Mouse (Mus musculus) embryonic facial prominence, embryonic 13.5 days (tissue): ENCODE data around the gene Apol10b. TPM values are rescaled to one million over a fixed set of nuclear protein-coding genes. Genes with fewer than 3 reads are reported as not detected.
"Not testable (repeated sequence)": the region's sequence is repeated elsewhere in the genome, so short reads cannot be mapped to it uniquely, and the experiment has no call there.

Experiments used
- ATAC-seq: fragments of 200-750 bp; cut with Nextera tagmentation; 2 replicates; pipeline ENCODE4 v1.8.0; 2017; ENCODE audit warnings: low read depth; ENCODE audit not compliant: insufficient number of reproducible peaks, insufficient read depth, low FRiP score, low TSS enrichment
- H3K27ac ChIP-seq: fragments of 300-500 bp; sonication (generic); 2 replicates; pipeline ENCODE4 v1.5.1; 2015; ENCODE audit warnings: moderate library complexity, mild to moderate bottlenecking, inconsistent platforms
- H3K27me3 ChIP-seq: fragments of 300-500 bp; sonication (generic); 2 replicates; pipeline ENCODE4 v1.6.1; 2015; ENCODE audit warnings: mild to moderate bottlenecking, inconsistent platforms
- H3K36me3 ChIP-seq: fragments of 300-500 bp; sonication (generic); 2 replicates; pipeline ENCODE4 v1.6.1; 2015; ENCODE audit warnings: mild to moderate bottlenecking, inconsistent platforms
- H3K4me1 ChIP-seq: fragments of 300-500 bp; sonication (generic); 2 replicates; pipeline ENCODE4 v1.6.1; 2015; ENCODE audit warnings: inconsistent platforms
- H3K4me2 ChIP-seq: fragments of 300-500 bp; sonication (generic); 2 replicates; pipeline ENCODE4 v1.6.1; 2015; ENCODE audit warnings: moderate library complexity, mild to moderate bottlenecking, inconsistent platforms
- H3K4me3 ChIP-seq: fragments of 300-500 bp; sonication (generic); 2 replicates; pipeline ENCODE4 v1.5.1; 2015; ENCODE audit warnings: mild to moderate bottlenecking, inconsistent platforms
- H3K9ac ChIP-seq: fragments of 300-500 bp; sonication (generic); 2 replicates; pipeline ENCODE4 v1.6.1; 2015; ENCODE audit warnings: mild to moderate bottlenecking, inconsistent platforms
- H3K9me3 ChIP-seq: fragments of 300-500 bp; sonication (generic); 2 replicates; pipeline ENCODE4 v1.6.1; 2016; ENCODE audit warnings: inconsistent platforms
- WGBS: fragments of 180-500 bp; shearing (Covaris S2); methylation state at CpG from one replicate; pipeline ENCODE4 v1.1.7; 2015; ENCODE audit warnings: mixed read lengths; 5-methylcytosine and 5-hydroxymethylcytosine counted together
- polyA plus RNA-seq: library from polyadenylated mRNA; unstranded; fragments of >200 nt; fragmentation: Nextera tagmentation; extraction: Ambion mirVana; gene quantifications from 2 replicates; pipeline ENCODE4 v1.2.1, GENCODE M21; 2015

The Apol10b gene
- polyA plus RNA-seq: not detected in 2 replicates

- ATAC-seq: no peak
- no peaks in the 10 kb centered on the region for H3K27me3 ChIP-seq
Measured at GRCm38 (mm10) chr15:77595961-77596360, at the start of gene Apol10b. Gene Apol10b (minus strand): TSS chr15:77596125.

GRCm38 (mm10) chr15:77643176-77643575 is 47.3 kb upstream of the Apol10b start, which contains the start of gene Apol11b:
Gene Apol11b (minus strand): TSS chr15:77643286.
- not testable (repeated sequence) for H3K4me2 ChIP-seq, H3K4me3 ChIP-seq, ATAC-seq, H3K4me1 ChIP-seq, H3K9me3 ChIP-seq, H3K27me3 ChIP-seq, H3K9ac ChIP-seq, H3K27ac ChIP-seq, H3K36me3 ChIP-seq
- WGBS: 67% methylated on average over 2 of the region's 2 CpGs

More at GRCm38 (mm10) chr15:77595961-77596360, at the start of gene Apol10b:
- 54% methylated on average over 5 of the region's 5 CpGs for WGBS
- no peaks in the 10 kb centered on the region for H3K4me1 ChIP-seq
- H3K9me3 ChIP-seq: no peaks in the 10 kb centered on the region
- no peak within 1 kb of the TSS for H3K9ac ChIP-seq
- H3K27ac ChIP-seq: no peak within 1 kb of the TSS
- H3K4me3 ChIP-seq: no peak within 1 kb of the TSS
- no peaks in the 10 kb centered on the region for H3K36me3 ChIP-seq
- H3K4me2 ChIP-seq: no peak within 1 kb of the TSS

- H3K4me1 ChIP-seq, H3K4me2 ChIP-seq, H3K36me3 ChIP-seq, ATAC-seq, H3K27ac ChIP-seq, H3K9ac ChIP-seq, H3K27me3 ChIP-seq, H3K4me3 ChIP-seq, H3K9me3 ChIP-seq: not testable (repeated sequence)
- whole genome bisulfite sequencing: 76% methylated on average over 3 of the region's 3 CpGs
Measured at GRCm38 (mm10) chr15:77629822-77630221, 33.9 kb upstream of the Apol10b start.

- not testable (repeated sequence) for H3K4me3 ChIP-seq, H3K27me3 ChIP-seq, H3K36me3 ChIP-seq, H3K27ac ChIP-seq, ATAC-seq, H3K9ac ChIP-seq, H3K4me2 ChIP-seq, H3K9me3 ChIP-seq, H3K4me1 ChIP-seq
- 44% methylated on average over 9 of the region's 9 CpGs for WGBS
Measured at GRCm38 (mm10) chr15:77628647-77629046, 32.7 kb upstream of the Apol10b start.

GRCm38 (mm10) chr15:77626471-77626870 is 30.5 kb upstream of the Apol10b start:
- not testable (repeated sequence) for H3K4me3 ChIP-seq, H3K9me3 ChIP-seq, ATAC-seq, H3K27me3 ChIP-seq, H3K36me3 ChIP-seq, H3K4me1 ChIP-seq, H3K9ac ChIP-seq, H3K27ac ChIP-seq, H3K4me2 ChIP-seq
- WGBS: 74% methylated on average over 4 of the region's 4 CpGs

GRCm38 (mm10) chr15:77624710-77625109 is 28.8 kb upstream of the Apol10b start:
- H3K27ac ChIP-seq: no peak overlapping the region
- 80% methylated on average over 1 of the region's 1 CpGs for WGBS
- no peaks in the 10 kb centered on the region for H3K27me3 ChIP-seq
- no peaks in the 10 kb centered on the region for H3K4me1 ChIP-seq
- no peak overlapping the region for H3K4me3 ChIP-seq
- H3K36me3 ChIP-seq: no peaks in the 10 kb centered on the region
- H3K9ac ChIP-seq: no peak overlapping the region
- H3K4me2 ChIP-seq: no peak overlapping the region
- no peaks in the 10 kb centered on the region for H3K9me3 ChIP-seq
- ATAC-seq: no peak

GRCm38 (mm10) chr15:77606069-77606468 is 10.1 kb upstream of the Apol10b start:
- Histone ChIP-seq H3K36me3 (no peaks in the 10 kb centered on the region), H3K4me1 (no peaks in the 10 kb centered on the region), H3K27ac (no peak overlapping the region), H3K27me3 (no peaks in the 10 kb centered on the region), H3K9ac (no peak overlapping the region), H3K4me3 (no peak overlapping the region), H3K4me2 (no peak overlapping the region), H3K9me3 (no peaks in the 10 kb centered on the region)
- WGBS: 93% methylated on average over 3 of the region's 3 CpGs
- no peak for ATAC-seq

GRCm38 (mm10) chr15:77598958-77599357 is 3.0 kb upstream of the Apol10b start, which contains the start of gene Gm36245:
Gene Gm36245 (plus strand): TSS chr15:77599258.
- Histone ChIP-seq H3K4me1 (no peaks in the 10 kb centered on the region), H3K4me3 (no peak within 1 kb of the TSS), H3K9me3 (no peaks in the 10 kb centered on the region), H3K27me3 (no peaks in the 10 kb centered on the region), H3K36me3 (no peaks in the 10 kb centered on the region), H3K27ac (no peak within 1 kb of the TSS), H3K9ac (no peak within 1 kb of the TSS), H3K4me2 (no peak within 1 kb of the TSS)
- no peak for ATAC-seq
- WGBS: 76% methylated on average over 1 of the region's 1 CpGs

GRCm38 (mm10) chr15:77598429-77598828 is 2.5 kb upstream of the Apol10b start:
- H3K4me2 ChIP-seq: no peak overlapping the region
- WGBS: 63% methylated on average over 3 of the region's 3 CpGs
- H3K9me3 ChIP-seq: no peaks in the 10 kb centered on the region
- H3K4me1 ChIP-seq: no peaks in the 10 kb centered on the region
- no peak overlapping the region for H3K4me3 ChIP-seq
- no peak overlapping the region for H3K27ac ChIP-seq
- no peak for ATAC-seq
- no peak overlapping the region for H3K9ac ChIP-seq
- H3K27me3 ChIP-seq: no peaks in the 10 kb centered on the region
- no peaks in the 10 kb centered on the region for H3K36me3 ChIP-seq

GRCm38 (mm10) chr15:77593557-77593956 is 2.4 kb downstream of the Apol10b start:
- H3K4me3 ChIP-seq: no peak overlapping the region
- H3K27me3 ChIP-seq: no peaks in the 10 kb centered on the region
- H3K27ac ChIP-seq: no peak overlapping the region
- 80% methylated on average over 1 of the region's 1 CpGs for WGBS
- no peak overlapping the region for H3K9ac ChIP-seq
- no peak for ATAC-seq
- H3K9me3 ChIP-seq: no peaks in the 10 kb centered on the region
- H3K4me1 ChIP-seq: no peaks in the 10 kb centered on the region
- no peak overlapping the region for H3K4me2 ChIP-seq
- no peaks in the 10 kb centered on the region for H3K36me3 ChIP-seq

- H3K9me3 ChIP-seq: no peaks in the 10 kb centered on the region
- H3K9ac ChIP-seq: no peak overlapping the region
- H3K27ac ChIP-seq: no peak overlapping the region
- H3K4me1 ChIP-seq: no peaks in the 10 kb centered on the region
- 61% methylated on average over 2 of the region's 2 CpGs for WGBS
- no peak for ATAC-seq
- no peaks in the 10 kb centered on the region for H3K36me3 ChIP-seq
- no peaks in the 10 kb centered on the region for H3K27me3 ChIP-seq
- H3K4me3 ChIP-seq: no peak overlapping the region
- no peak overlapping the region for H3K4me2 ChIP-seq
Measured at GRCm38 (mm10) chr15:77590881-77591280, 5.0 kb downstream of the Apol10b start.

GRCm38 (mm10) chr15:77588981-77589380 is 6.9 kb downstream of the Apol10b start:
- no peaks in the 10 kb centered on the region for H3K27me3 ChIP-seq
- H3K27ac ChIP-seq: no peak overlapping the region
- no peak overlapping the region for H3K4me2 ChIP-seq
- no peaks in the 10 kb centered on the region for H3K4me1 ChIP-seq
- ATAC-seq: no peak
- 0 out of 2 replicates have a peak, but pooled peaks cover 2% of the 10 kb centered on the region for H3K9me3 ChIP-seq
- H3K4me3 ChIP-seq: no peak overlapping the region
- H3K9ac ChIP-seq: no peak overlapping the region
- no peaks in the 10 kb centered on the region for H3K36me3 ChIP-seq

- peaks cover 11% of the 10 kb centered on the region; the same call in 1 of the 2 replicates for H3K9me3 ChIP-seq
- ATAC-seq: no peak
- no peak overlapping the region for H3K27ac ChIP-seq
- no peak overlapping the region for H3K4me3 ChIP-seq
- H3K36me3 ChIP-seq: no peaks in the 10 kb centered on the region
- no peaks in the 10 kb centered on the region for H3K27me3 ChIP-seq
- H3K4me1 ChIP-seq: no peaks in the 10 kb centered on the region
- H3K9ac ChIP-seq: no peak overlapping the region
- no peak overlapping the region for H3K4me2 ChIP-seq
Measured at GRCm38 (mm10) chr15:77587026-77587425, 8.9 kb downstream of the Apol10b start.
